ENCODE assay signal across 11 mouse cellular contexts in the genomic region with DNA sequence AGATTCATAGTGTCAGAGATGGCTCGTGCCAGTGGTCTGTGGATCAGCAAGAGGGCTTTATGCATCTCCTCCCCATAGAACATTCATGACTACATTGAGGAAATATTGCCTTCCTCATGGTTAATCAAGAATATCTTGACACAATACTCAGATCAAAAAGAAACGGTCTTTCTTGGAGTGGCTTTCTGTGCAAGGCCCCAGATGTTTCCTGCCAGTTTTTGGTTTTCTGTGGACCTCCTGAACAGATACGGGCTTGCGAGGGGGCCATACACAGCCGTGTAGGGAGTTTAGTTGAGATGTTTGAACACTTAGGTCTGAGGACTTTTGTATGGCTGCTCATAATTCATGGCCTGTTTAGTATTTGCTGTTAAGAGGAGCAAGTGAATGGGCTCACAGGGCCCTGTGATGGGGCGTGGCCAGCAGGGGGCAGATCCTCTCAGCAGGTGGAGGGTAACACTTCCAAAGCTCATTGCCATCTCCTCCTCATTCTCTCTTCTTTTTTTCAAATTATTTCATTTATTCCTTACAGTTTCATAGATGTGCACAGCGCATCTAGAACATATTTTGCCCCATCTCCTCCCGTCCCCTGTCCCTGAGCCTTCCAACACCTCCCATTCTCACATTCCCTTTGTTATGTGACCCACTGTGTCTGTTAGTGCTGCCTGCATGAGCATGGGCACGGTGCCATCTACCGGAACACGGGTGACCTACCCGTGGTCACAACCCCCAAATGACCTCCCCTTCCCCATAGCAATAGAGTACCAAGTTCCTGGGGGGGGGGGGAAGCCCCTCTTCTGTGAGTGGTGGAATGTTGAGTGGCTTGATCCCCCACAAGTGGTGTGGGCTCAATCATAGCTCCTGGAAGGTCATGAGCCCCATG.
DNase-seq lines count a peak whose midpoint lies in the region; ATAC-seq and TF ChIP-seq lines count a peak whose summit lies in the region.
"Had no signal": no experiment of that assay in that cellular context is flagged by ENCODE, and none has a peak within 500 bp of the region (broad histone marks: within the 10 kb centered on the region; RNA-seq: fewer than 3 reads in every experiment).

No protein-coding gene starts in this region.

- 0 out of 2 replicates have a peak, but pooled peaks cover 8% of the 10 kb centered on the region for H3K27me3 ChIP-seq in kidney, embryonic 15.5 days
- no peaks in the 10 kb centered on the region for H3K27me3 ChIP-seq in small intestine, adult 2 months (ENCODE audit: control insufficient read depth, insufficient read depth, low read length)
- H3K27me3 ChIP-seq in midbrain, embryonic 16.5 days (ENCODE audit: control insufficient read depth, insufficient read depth, low read depth, low read length): no peaks in the 10 kb centered on the region

- 69% methylated on average over 12 of the region's 12 CpGs for WGBS in kidney, embryonic 15.5 days
- WGBS in small intestine, adult 2 months: 74% methylated on average over 12 of the region's 12 CpGs
- WGBS in midbrain, embryonic 16.5 days: 86% methylated on average over 12 of the region's 12 CpGs

- TF ChIP-seq POLR2A in small intestine, adult 2 months (IDR thresholded peaks at IDR 0.05; ENCODE audit: low read depth, low read length): no peak

- H3K4me2 ChIP-seq in kidney, embryonic 15.5 days: no peak overlapping the region
- H3K4me2 ChIP-seq in midbrain, embryonic 16.5 days (ENCODE audit: low read length): no peak overlapping the region

- H3K4me1 ChIP-seq in kidney, embryonic 15.5 days: peaks cover 6% of the 10 kb centered on the region; the same call in 1 of the 2 replicates
- no peaks in the 10 kb centered on the region for H3K4me1 ChIP-seq in small intestine, adult 2 months (ENCODE audit: control insufficient read depth, insufficient read depth, insufficient read length, low read length)
- H3K4me1 ChIP-seq in midbrain, embryonic 16.5 days (ENCODE audit: control insufficient read depth, insufficient read depth, low read length): 0 out of 2 replicates have a peak, but pooled peaks cover 2% of the 10 kb centered on the region
- H3K4me1 ChIP-seq: megakaryocyte, embryonic 14.5 days had no signal

- ATAC-seq in kidney, embryonic 15.5 days (replicated peaks; ENCODE audit: low FRiP score): no peak
- no peak for ATAC-seq in midbrain, embryonic 16.5 days
- ATAC-seq: forebrain, embryonic 16.5 days had no signal

- H3K36me3 ChIP-seq in kidney, embryonic 15.5 days: no peaks in the 10 kb centered on the region
- no peaks in the 10 kb centered on the region for H3K36me3 ChIP-seq in small intestine, adult 2 months (ENCODE audit: control insufficient read depth, insufficient read depth, low read length)
- no peaks in the 10 kb centered on the region for H3K36me3 ChIP-seq in midbrain, embryonic 16.5 days (ENCODE audit: control insufficient read depth, insufficient read depth, low read length)

- no peaks in the 10 kb centered on the region for H3K9me3 ChIP-seq in kidney, embryonic 15.5 days (replicated peaks)
- H3K9me3 ChIP-seq in midbrain, embryonic 16.5 days (replicated peaks; ENCODE audit: control insufficient read depth, low read length, poor library complexity, severe bottlenecking): no peaks in the 10 kb centered on the region

- peak; percentile 16 for DNase-seq in kidney, adult 9 months
- DNase-seq in CD4-positive helper T cell, adult 2 months (ENCODE audit: low read depth, low spot score): peak; percentile 21
- DNase-seq in adrenal gland, postnatal 10 days: peak; percentile 45
- no peak for DNase-seq in embryo, embryonic 9.5 days (ENCODE audit: extremely low spot score)
- DNase-seq: heart, postnatal 10 days; left cerebral cortex, postnatal 4 days had no signal

- no peak overlapping the region for H3K27ac ChIP-seq in kidney, embryonic 15.5 days
- H3K27ac ChIP-seq in small intestine, adult 2 months (ENCODE audit: insufficient read depth, low read depth, low read length): no peak overlapping the region
- no peak overlapping the region for H3K27ac ChIP-seq in midbrain, embryonic 16.5 days (ENCODE audit: low read length)

- H3K9ac ChIP-seq in kidney, embryonic 15.5 days: no peak overlapping the region
- no peak overlapping the region for H3K9ac ChIP-seq in midbrain, embryonic 16.5 days (ENCODE audit: low read depth, low read length)

- no peak overlapping the region for H3K4me3 ChIP-seq in kidney, embryonic 15.5 days (replicated peaks)
- H3K4me3 ChIP-seq in small intestine, adult 2 months (ENCODE audit: low read depth, low read length): no peak overlapping the region
- no peak overlapping the region for H3K4me3 ChIP-seq in midbrain, embryonic 16.5 days (ENCODE audit: low read depth, low read length)
- H3K4me3 ChIP-seq: megakaryocyte, embryonic 14.5 days had no signal

- TF ChIP-seq CTCF in small intestine, adult 2 months (IDR thresholded peaks at IDR 0.05; ENCODE audit: extremely low read depth, insufficient read length, insufficient replicate concordance, low read depth, low read length): 0 out of 2 replicates have a peak, but pooled peaks have one; percentile 20
